Mouse (Mus musculus) hindbrain, embryonic 11.5 days (tissue): ENCODE measurements around the gene Bscl2. TPM values are rescaled to one million over a fixed set of nuclear protein-coding genes. Genes with fewer than 3 reads are reported as not detected.

Experiments
- ATAC-seq: fragments of 200-750 bp; cut with Nextera tagmentation; 2 replicates; pipeline ENCODE4 v1.8.0; 2017; ENCODE audit warnings: mild to moderate bottlenecking, moderate TSS enrichment, moderate library complexity; ENCODE audit not compliant: low FRiP score
- DNase-seq: peaks from one replicate; pipeline ENCODE4 v3.0.0-alpha.2; 2015; ENCODE audit warnings: low spot score
- H3K27ac ChIP-seq: fragments of 300-500 bp; sonication (generic); 2 replicates; pipeline ENCODE4 v1.5.1; 2014; ENCODE audit warnings: mild to moderate bottlenecking, low read depth, low read length
- H3K27me3 ChIP-seq: fragments of 300-500 bp; sonication (generic); 2 replicates; pipeline ENCODE4 v1.6.1; 2014; ENCODE audit warnings: mild to moderate bottlenecking, low read length, moderate library complexity, mixed read lengths; ENCODE audit not compliant: control insufficient read depth, insufficient read depth
- H3K36me3 ChIP-seq: fragments of 300-500 bp; sonication (generic); 2 replicates; pipeline ENCODE4 v1.6.1; 2014; ENCODE audit warnings: mild to moderate bottlenecking, low read length, moderate library complexity, mixed read lengths; ENCODE audit not compliant: control insufficient read depth, insufficient read depth
- H3K4me1 ChIP-seq: fragments of 300-500 bp; sonication (generic); replicated peaks from 2 replicates; pipeline ENCODE4 v1.6.1; 2014; ENCODE audit warnings: low read length, mixed read lengths; ENCODE audit not compliant: control insufficient read depth, insufficient read depth
- H3K4me2 ChIP-seq: fragments of 300-500 bp; sonication (generic); replicated peaks from 2 replicates; pipeline ENCODE4 v1.6.1; 2014; ENCODE audit warnings: mild to moderate bottlenecking, low read depth, low read length
- H3K4me3 ChIP-seq: fragments of 300-500 bp; sonication (generic); 2 replicates; pipeline ENCODE4 v1.5.1; 2014; ENCODE audit warnings: low read depth, low read length
- H3K9ac ChIP-seq: fragments of 300-500 bp; sonication (generic); 2 replicates; pipeline ENCODE4 v1.6.1; 2014; ENCODE audit warnings: low read depth, low read length
- H3K9me3 ChIP-seq: fragments of 300-500 bp; sonication (generic); 2 replicates; pipeline ENCODE4 v1.6.1; 2016; ENCODE audit warnings: low read length; ENCODE audit not compliant: control insufficient read depth
- WGBS: fragments of 180-500 bp; shearing (Covaris S2); extraction: QIAGEN DNeasy Blood & Tissue Kit; methylation state at CpG from one replicate; pipeline ENCODE4 v1.1.7; 2014; 5-methylcytosine and 5-hydroxymethylcytosine counted together
- polyA plus RNA-seq: library from polyadenylated mRNA; unstranded; fragments of >200 nt; fragmentation: Nextera tagmentation; extraction: Ambion mirVana; gene quantifications from 2 replicates; pipeline ENCODE4 v1.2.1, GENCODE M21; 2014

Gene Bscl2
- polyA plus RNA-seq, 1 experiment from 2014 or later = 59.6 TPM

- WGBS = 17% methylated on average over 15 of the region's 15 CpGs
- H3K9ac ChIP-seq = peak overlapping the region; percentile 76
- peaks cover 6% of the 10 kb centered on the region; the same call in 1 of the 2 replicates for H3K4me1 ChIP-seq
- no peaks in the 10 kb centered on the region for H3K27me3 ChIP-seq
- DNase-seq (peak; percentile 58), ATAC-seq (peak; percentile 20; the same call in 1 of the 2 replicates)
- H3K9me3 ChIP-seq = no peaks in the 10 kb centered on the region
- H3K36me3 ChIP-seq = peaks cover 3% of the 10 kb centered on the region; the same call in 1 of the 2 replicates
- peak overlapping the region; percentile 48 for H3K4me3 ChIP-seq
- peak overlapping the region; percentile 82 for H3K4me2 ChIP-seq
- H3K27ac ChIP-seq = peak overlapping the region; percentile 97
These were observed 919 bp downstream of the Bscl2 start for GRCm38 (mm10) chr19:8838041-8838730.

- DNase-seq = peak; percentile 80
- Histone ChIP-seq H3K27ac (peak within 1 kb of the TSS; percentile 97), H3K4me3 (peak within 1 kb of the TSS; percentile 48), H3K9ac (peak within 1 kb of the TSS; percentile 76), H3K4me2 (peak within 1 kb of the TSS; percentile 82), H3K27me3 (no peaks in the 10 kb centered on the region), H3K9me3 (no peaks in the 10 kb centered on the region), H3K36me3 (0 out of 2 replicates have a peak, but pooled peaks cover 3% of the 10 kb centered on the region), H3K4me1 (peaks cover 6% of the 10 kb centered on the region; the same call in 1 of the 2 replicates)
- ATAC-seq = peak; percentile 81
- WGBS = 40% methylated on average over 11 of the region's 11 CpGs
These were observed 2.0 kb downstream of the Bscl2 start, which contains the start of gene Gng3 for GRCm38 (mm10) chr19:8839103-8839907. Gene Gng3, minus strand, starts transcription at chr19:8839194.

GRCm38 (mm10) chr19:8839908-8840791 is 2.9 kb downstream of the Bscl2 start:
- peaks cover 6% of the 10 kb centered on the region; the same call in 1 of the 2 replicates for H3K4me1 ChIP-seq
- 20% methylated on average over 29 of the region's 29 CpGs for WGBS
- ATAC-seq (peak; percentile 29), DNase-seq (peak; percentile 74)
- H3K4me2 ChIP-seq = peak overlapping the region; percentile 82
- H3K4me3 ChIP-seq = peak overlapping the region; percentile 48
- H3K36me3 ChIP-seq = no peaks in the 10 kb centered on the region
- H3K9ac ChIP-seq = peak overlapping the region; percentile 56
- H3K9me3 ChIP-seq = no peaks in the 10 kb centered on the region
- no peaks in the 10 kb centered on the region for H3K27me3 ChIP-seq
- peak overlapping the region; percentile 97 for H3K27ac ChIP-seq

- peaks cover 6% of the 10 kb centered on the region; the same call in 1 of the 2 replicates for H3K4me1 ChIP-seq
- H3K27ac ChIP-seq = 0 out of 2 replicates have a peak overlapping the region, but pooled peaks have one; percentile 97
- peak overlapping the region; percentile 48; the same call in 1 of the 2 replicates for H3K4me3 ChIP-seq
- H3K27me3 ChIP-seq = no peaks in the 10 kb centered on the region
- no peak for ATAC-seq
- H3K4me2 ChIP-seq = peak overlapping the region; percentile 82
- 92% methylated on average over 7 of the region's 7 CpGs for WGBS
- no peaks in the 10 kb centered on the region for H3K36me3 ChIP-seq
- no peak overlapping the region for H3K9ac ChIP-seq
- no peak for DNase-seq
- H3K9me3 ChIP-seq = no peaks in the 10 kb centered on the region
These were observed 3.7 kb downstream of the Bscl2 start for GRCm38 (mm10) chr19:8841012-8841411.

GRCm38 (mm10) chr19:8842961-8843360 is 5.7 kb downstream of the Bscl2 start:
- H3K4me3 ChIP-seq = no peak overlapping the region

GRCm38 (mm10) chr19:8844371-8845129 is 7.3 kb downstream of the Bscl2 start:
- no peak for ATAC-seq
- Histone ChIP-seq H3K36me3 (0 out of 2 replicates have a peak, but pooled peaks cover 9% of the 10 kb centered on the region), H3K27ac (no peak overlapping the region), H3K27me3 (no peaks in the 10 kb centered on the region), H3K4me1 (peaks cover 6% of the 10 kb centered on the region; the same call in 1 of the 2 replicates), H3K9me3 (no peaks in the 10 kb centered on the region), H3K4me3 (no peak overlapping the region), H3K9ac (no peak overlapping the region), H3K4me2 (no peak overlapping the region)
- peak; percentile 86 for DNase-seq
- 73% methylated on average over 5 of the region's 5 CpGs for WGBS

More at GRCm38 (mm10) chr19:8842961-8843360, 5.7 kb downstream of the Bscl2 start:
- Histone ChIP-seq H3K4me1 (peaks cover 6% of the 10 kb centered on the region; the same call in 1 of the 2 replicates), H3K9me3 (no peaks in the 10 kb centered on the region), H3K36me3 (0 out of 2 replicates have a peak, but pooled peaks cover 9% of the 10 kb centered on the region), H3K4me2 (no peak overlapping the region), H3K9ac (no peak overlapping the region), H3K27me3 (no peaks in the 10 kb centered on the region), H3K27ac (no peak overlapping the region)
- WGBS = 91% methylated on average over 6 of the region's 6 CpGs
- no peak for DNase-seq
- no peak for ATAC-seq

GRCm38 (mm10) chr19:8848356-8848755 is 11.1 kb downstream of the Bscl2 start:
- ATAC-seq (no peak), DNase-seq (no peak)
- H3K9me3 ChIP-seq = no peaks in the 10 kb centered on the region
- no peak overlapping the region for H3K4me2 ChIP-seq
- H3K27ac ChIP-seq = no peak overlapping the region
- WGBS = 68% methylated on average over 5 of the region's 5 CpGs
- 0 out of 2 replicates have a peak, but pooled peaks cover 9% of the 10 kb centered on the region for H3K36me3 ChIP-seq
- no peaks in the 10 kb centered on the region for H3K27me3 ChIP-seq
- H3K9ac ChIP-seq = no peak overlapping the region
- H3K4me1 ChIP-seq = no peaks in the 10 kb centered on the region; the same call in 1 of the 2 replicates
- no peak overlapping the region for H3K4me3 ChIP-seq
